Mouse (Mus musculus) hindbrain, postnatal 0 days (tissue): ENCODE results near the gene Pde4d. TPM values are rescaled to one million over a fixed set of nuclear protein-coding genes. Genes with fewer than 3 reads are reported as not detected.

Experiments
- ATAC-seq: fragments of 200-750 bp; cut with Nextera tagmentation; 2 replicates; pipeline ENCODE4 v1.8.0; 2017; ENCODE audit warnings: mild to moderate bottlenecking, moderate TSS enrichment, moderate library complexity
- DNase-seq: peaks from one replicate; pipeline ENCODE4 v3.0.0-alpha.2; 2015; ENCODE audit warnings: low spot score
- H3K27ac ChIP-seq: fragments of 300-500 bp; sonication (generic); 2 replicates; pipeline ENCODE4 v1.5.1; 2014; ENCODE audit warnings: mild to moderate bottlenecking
- H3K27me3 ChIP-seq: fragments of 300-500 bp; sonication (generic); 2 replicates; pipeline ENCODE4 v1.6.1; 2014; ENCODE audit warnings: low read length, mixed read lengths; ENCODE audit not compliant: insufficient read depth
- H3K36me3 ChIP-seq: fragments of 300-500 bp; sonication (generic); 2 replicates; pipeline ENCODE4 v1.6.1; 2014; ENCODE audit warnings: low read length, mixed read lengths; ENCODE audit not compliant: insufficient read depth
- H3K4me1 ChIP-seq: fragments of 300-500 bp; sonication (generic); 2 replicates; pipeline ENCODE4 v1.6.1; 2014; ENCODE audit warnings: antibody characterized with exemption, low read length, mixed read lengths; ENCODE audit not compliant: insufficient read depth
- H3K4me2 ChIP-seq: fragments of 300-500 bp; sonication (generic); 2 replicates; pipeline ENCODE4 v1.6.1; 2014; ENCODE audit warnings: low read depth, mild to moderate bottlenecking, low read length, moderate library complexity, mixed read lengths
- H3K4me3 ChIP-seq: fragments of 300-500 bp; sonication (generic); 2 replicates; pipeline ENCODE4 v1.5.1; 2014; ENCODE audit warnings: low read length
- H3K9ac ChIP-seq: fragments of 300-500 bp; sonication (generic); replicated peaks from 2 replicates; pipeline ENCODE4 v1.6.1; 2014; ENCODE audit warnings: mild to moderate bottlenecking, low read length, moderate library complexity, mixed read lengths
- H3K9me3 ChIP-seq: fragments of 300-500 bp; sonication (generic); 2 replicates; pipeline ENCODE4 v1.6.1; 2016; ENCODE audit warnings: low read length, mixed read lengths
- CTCF ChIP-seq: IDR thresholded peaks from 2 replicates; pipeline ENCODE4 v1.5.1; 2016; ENCODE audit warnings: antibody characterized with exemption, control low read depth, low read depth
- WGBS: fragments of 180-500 bp; shearing (Covaris S2); extraction: QIAGEN DNeasy Blood & Tissue Kit; methylation state at CpG from one replicate; pipeline ENCODE4 v1.1.7; 2014; 5-methylcytosine and 5-hydroxymethylcytosine counted together
- polyA plus RNA-seq: library from polyadenylated mRNA; unstranded; fragments of >200 nt; fragmentation: Nextera tagmentation; extraction: Ambion mirVana; gene quantifications from 2 replicates; pipeline ENCODE4 v1.2.1, GENCODE M21; 2015
- total RNA-seq: library from RNA; depleted of rRNA; stranded (reverse); fragments of >200 nt; gene quantifications from 2 replicates; pipeline ENCODE4 v1.2.3, GENCODE M21; 2014

Gene Pde4d
- total and polyA plus RNA-seq, 2 experiments from 2014 or later: 19.3 to 77.1 TPM

GRCm38 (mm10) chr13:109551836-109552235, 1102.1 kb downstream of the Pde4d start:
- no peak overlapping the region for H3K9ac ChIP-seq
- ATAC-seq: no peak
- H3K4me3 ChIP-seq: no peak overlapping the region
- DNase-seq: no peak
- no peaks in the 10 kb centered on the region for H3K4me1 ChIP-seq
- no peak overlapping the region for H3K4me2 ChIP-seq
- no peaks in the 10 kb centered on the region for H3K27me3 ChIP-seq
- H3K27ac ChIP-seq: no peak overlapping the region
- no peaks in the 10 kb centered on the region for H3K9me3 ChIP-seq
- 78% methylated on average over 3 of the region's 3 CpGs for WGBS
- no peak for TF ChIP-seq CTCF
- H3K36me3 ChIP-seq: no peaks in the 10 kb centered on the region

GRCm38 (mm10) chr13:109555513-109555912, 1105.8 kb downstream of the Pde4d start:
- DNase-seq (no peak), ATAC-seq (no peak)
- H3K4me1 ChIP-seq: peaks cover 4% of the 10 kb centered on the region; the same call in 1 of the 2 replicates
- H3K27ac ChIP-seq: no peak overlapping the region
- H3K9ac ChIP-seq: no peak overlapping the region
- H3K4me2 ChIP-seq: no peak overlapping the region
- 86% methylated on average over 5 of the region's 5 CpGs for WGBS
- H3K4me3 ChIP-seq: no peak overlapping the region
- no peaks in the 10 kb centered on the region for H3K9me3 ChIP-seq
- H3K27me3 ChIP-seq: no peaks in the 10 kb centered on the region
- no peak for TF ChIP-seq CTCF
- no peaks in the 10 kb centered on the region for H3K36me3 ChIP-seq

- no peaks in the 10 kb centered on the region for H3K27me3 ChIP-seq
- no peak overlapping the region for H3K4me3 ChIP-seq
- peaks cover 4% of the 10 kb centered on the region; the same call in 1 of the 2 replicates for H3K4me1 ChIP-seq
- no peaks in the 10 kb centered on the region for H3K9me3 ChIP-seq
- no peak for ATAC-seq
- no peak overlapping the region for H3K9ac ChIP-seq
- no peaks in the 10 kb centered on the region for H3K36me3 ChIP-seq
- H3K4me2 ChIP-seq: no peak overlapping the region
- DNase-seq: no peak
- WGBS: 86% methylated on average over 4 of the region's 4 CpGs
- no peak overlapping the region for H3K27ac ChIP-seq
- no peak for TF ChIP-seq CTCF
Measured at GRCm38 (mm10) chr13:109556853-109557252, 1107.1 kb downstream of the Pde4d start.

DNA sequence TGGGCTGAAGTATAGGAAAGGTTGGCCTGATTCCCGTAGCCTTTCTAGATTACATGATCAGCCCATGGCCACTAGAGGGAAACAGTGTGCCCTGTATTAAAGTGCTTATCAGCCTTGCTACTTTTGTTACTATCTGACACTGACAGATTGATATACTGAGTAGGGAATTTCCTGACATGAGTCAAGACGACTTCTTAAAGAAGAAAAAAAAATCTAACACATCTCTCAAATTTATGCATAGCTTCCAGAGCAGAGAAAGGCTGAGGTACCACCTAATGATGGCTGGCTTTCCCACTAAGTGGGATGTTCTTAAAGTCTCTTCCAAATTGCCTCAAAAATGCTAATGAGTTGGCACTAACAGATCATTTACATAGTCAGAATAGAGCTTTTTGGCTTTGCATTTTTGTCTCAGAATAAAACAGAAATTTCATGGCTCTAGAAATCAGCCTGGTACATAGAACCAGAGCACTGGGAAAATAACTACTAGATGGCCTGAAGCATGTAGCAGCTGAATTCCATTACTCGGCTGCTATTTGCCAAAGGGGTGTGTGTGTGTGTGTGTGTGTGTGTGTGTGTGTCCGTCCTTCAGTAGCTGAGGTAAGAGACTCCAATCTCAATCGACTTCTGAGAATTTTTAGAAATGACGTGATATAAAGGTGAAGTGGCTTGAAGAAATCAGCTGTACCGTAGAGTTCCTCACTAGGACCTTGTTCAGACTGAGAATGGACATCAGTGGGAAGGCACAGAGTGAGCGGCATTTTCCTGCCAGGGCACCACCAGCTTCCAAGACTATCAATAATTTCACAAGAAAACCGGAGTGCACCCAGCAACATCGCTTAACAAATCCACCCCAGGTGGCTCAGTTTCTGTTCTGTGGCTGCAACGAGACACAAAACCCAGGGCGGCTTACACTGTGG, 1108.9 kb downstream of the Pde4d start:
- 0 out of 2 replicates have a peak overlapping the region, but pooled peaks have one; percentile 29 for H3K27ac ChIP-seq
- peak; percentile 84 for DNase-seq
- 62% methylated on average over 12 of the region's 12 CpGs for WGBS
- no peaks in the 10 kb centered on the region for H3K27me3 ChIP-seq
- H3K4me2 ChIP-seq: no peak overlapping the region
- H3K9ac ChIP-seq: no peak overlapping the region
- no peak overlapping the region for H3K4me3 ChIP-seq
- peak; percentile 87 for TF ChIP-seq CTCF
- H3K36me3 ChIP-seq: no peaks in the 10 kb centered on the region
- ATAC-seq: peak; percentile 64
- peaks cover 4% of the 10 kb centered on the region; the same call in 1 of the 2 replicates for H3K4me1 ChIP-seq
- H3K9me3 ChIP-seq: no peaks in the 10 kb centered on the region

DNA sequence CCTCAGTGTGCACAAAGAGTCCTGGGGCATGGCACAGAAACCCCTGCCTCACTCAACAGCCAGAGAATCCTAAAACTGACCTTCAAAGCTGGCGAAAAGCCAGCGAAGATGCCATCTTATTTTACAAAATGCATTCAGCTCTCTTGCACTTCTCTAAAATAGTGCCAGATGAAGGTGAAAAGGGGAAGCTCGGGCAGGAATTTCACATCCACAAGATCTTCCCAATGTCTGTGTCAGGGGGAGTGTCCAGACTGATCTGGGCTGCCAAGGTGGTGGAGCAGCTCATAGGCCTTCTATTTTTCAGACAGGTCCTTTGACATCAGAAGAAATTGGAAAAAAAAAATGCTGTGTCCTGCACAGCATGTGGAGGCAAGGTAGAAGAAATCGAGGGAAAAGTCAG, 1110.5 kb downstream of the Pde4d start:
- no peaks in the 10 kb centered on the region for H3K27me3 ChIP-seq
- no peak for TF ChIP-seq CTCF
- no peaks in the 10 kb centered on the region for H3K9me3 ChIP-seq
- no peak overlapping the region for H3K4me3 ChIP-seq
- WGBS: 84% methylated on average over 4 of the region's 4 CpGs
- H3K4me2 ChIP-seq: no peak overlapping the region
- H3K27ac ChIP-seq: no peak overlapping the region
- no peak overlapping the region for H3K9ac ChIP-seq
- peaks cover 4% of the 10 kb centered on the region; the same call in 1 of the 2 replicates for H3K4me1 ChIP-seq
- H3K36me3 ChIP-seq: no peaks in the 10 kb centered on the region
- no peak for ATAC-seq
- no peak for DNase-seq

- H3K4me3 ChIP-seq: no peak overlapping the region
- 75% methylated on average over 20 of the region's 20 CpGs for WGBS
- H3K4me1 ChIP-seq: no peaks in the 10 kb centered on the region
- H3K4me2 ChIP-seq: peak overlapping the region; percentile 21
- H3K9ac ChIP-seq: no peak overlapping the region
- ATAC-seq (no peak; the same call in 1 of the 2 replicates), DNase-seq (no peak)
- no peaks in the 10 kb centered on the region for H3K9me3 ChIP-seq
- H3K36me3 ChIP-seq: no peaks in the 10 kb centered on the region
- TF ChIP-seq CTCF: no peak
- H3K27me3 ChIP-seq: no peaks in the 10 kb centered on the region
- H3K27ac ChIP-seq: no peak overlapping the region
Measured at GRCm38 (mm10) chr13:109568638-109569468, 1119.1 kb downstream of the Pde4d start.
